Mouse (Mus musculus): ENCODE measurements around the gene Kif18b. TPM values are rescaled to one million over a fixed set of nuclear protein-coding genes. Genes with fewer than 3 reads are reported as not detected.

Gene Kif18b
- polyA plus RNA-seq, 1 experiment from 2014 or later, result 9.3 TPM

GRCm38 (mm10) chr11:102956962-102957614 lies 32.2 kb upstream of the Kif18b start:
- H3K27ac ChIP-seq, result no peak overlapping the region
- ATAC-seq (ENCODE audit: low read depth), result no peak
- H3K4me2 ChIP-seq, result no peak overlapping the region
- no peaks in the 10 kb centered on the region for H3K36me3 ChIP-seq
- H3K4me3 ChIP-seq (replicated peaks), result no peak overlapping the region
- H3K27me3 ChIP-seq, result peaks cover 77% of the 10 kb centered on the region
- H3K9me3 ChIP-seq (replicated peaks), result no peaks in the 10 kb centered on the region
- H3K4me1 ChIP-seq (replicated peaks), result no peaks in the 10 kb centered on the region
- DNase-seq, result no peak
- no peak overlapping the region for H3K9ac ChIP-seq
- 46% methylated on average over 16 of the region's 16 CpGs for WGBS (ENCODE audit: insufficient replicate concordance)

- no peak overlapping the region for H3K4me3 ChIP-seq (replicated peaks)
- 31% methylated on average over 6 of the region's 6 CpGs for WGBS (ENCODE audit: insufficient replicate concordance)
- DNase-seq (no peak), ATAC-seq (ENCODE audit: low read depth) (no peak)
- H3K27ac ChIP-seq, result no peak overlapping the region
- peaks cover 96% of the 10 kb centered on the region for H3K27me3 ChIP-seq
- H3K4me1 ChIP-seq (replicated peaks), result peaks cover 9% of the 10 kb centered on the region
- H3K4me2 ChIP-seq, result no peak overlapping the region
- H3K9ac ChIP-seq, result no peak overlapping the region
- H3K36me3 ChIP-seq, result no peaks in the 10 kb centered on the region
- H3K9me3 ChIP-seq (replicated peaks), result no peaks in the 10 kb centered on the region
Observed at GRCm38 (mm10) chr11:102952922-102953321, 28.0 kb upstream of the Kif18b start.

GRCm38 (mm10) chr11:102948043-102948961 lies 23.4 kb upstream of the Kif18b start:
- ATAC-seq (ENCODE audit: low read depth), result no peak
- Histone ChIP-seq H3K27ac (no peak overlapping the region), H3K4me1 (replicated peaks) (peaks cover 37% of the 10 kb centered on the region), H3K4me3 (replicated peaks) (peak overlapping the region; percentile 53), H3K4me2 (peak overlapping the region; percentile 65), H3K27me3 (peaks cover 100% of the 10 kb centered on the region), H3K9me3 (replicated peaks) (no peaks in the 10 kb centered on the region), H3K36me3 (no peaks in the 10 kb centered on the region), H3K9ac (peak overlapping the region; percentile 36; the same call in 1 of the 2 replicates)
- WGBS (ENCODE audit: insufficient replicate concordance), result 2% methylated on average over 51 of the region's 51 CpGs
- no peak for DNase-seq

- Histone ChIP-seq H3K36me3 (no peaks in the 10 kb centered on the region), H3K9ac (no peak overlapping the region), H3K27ac (no peak overlapping the region), H3K4me2 (peak overlapping the region; percentile 59), H3K9me3 (replicated peaks) (no peaks in the 10 kb centered on the region), H3K4me3 (replicated peaks) (peak overlapping the region; percentile 43), H3K4me1 (replicated peaks) (peaks cover 42% of the 10 kb centered on the region), H3K27me3 (peaks cover 100% of the 10 kb centered on the region)
- DNase-seq (no peak), ATAC-seq (ENCODE audit: low read depth) (no peak)
- 9% methylated on average over 8 of the region's 8 CpGs for WGBS (ENCODE audit: insufficient replicate concordance)
Observed at GRCm38 (mm10) chr11:102946992-102947343, 22.0 kb upstream of the Kif18b start.

GRCm38 (mm10) chr11:102946265-102946991 lies 21.5 kb upstream of the Kif18b start, which contains the start of gene C1ql1:
Gene C1ql1 (minus strand): TSS chr11:102946688.
- WGBS (ENCODE audit: insufficient replicate concordance), result 2% methylated on average over 70 of the region's 87 CpGs
- Histone ChIP-seq H3K9me3 (replicated peaks) (no peaks in the 10 kb centered on the region), H3K27me3 (peaks cover 100% of the 10 kb centered on the region), H3K27ac (no peak within 1 kb of the TSS), H3K4me2 (peak within 1 kb of the TSS; percentile 59), H3K9ac (no peak within 1 kb of the TSS), H3K36me3 (no peaks in the 10 kb centered on the region), H3K4me3 (replicated peaks) (peak within 1 kb of the TSS; percentile 43), H3K4me1 (replicated peaks) (peaks cover 48% of the 10 kb centered on the region)
- DNase-seq (peak; percentile 80), ATAC-seq (ENCODE audit: low read depth) (peak; percentile 90)

GRCm38 (mm10) chr11:102945306-102946264 lies 20.7 kb upstream of the Kif18b start:
- no peaks in the 10 kb centered on the region for H3K36me3 ChIP-seq
- ATAC-seq (ENCODE audit: low read depth) (no peak), DNase-seq (no peak)
- 7% methylated on average over 54 of the region's 54 CpGs for WGBS (ENCODE audit: insufficient replicate concordance)
- no peak overlapping the region for H3K27ac ChIP-seq
- H3K9ac ChIP-seq, result no peak overlapping the region
- H3K27me3 ChIP-seq, result peaks cover 100% of the 10 kb centered on the region
- peaks cover 56% of the 10 kb centered on the region for H3K4me1 ChIP-seq (replicated peaks)
- H3K4me3 ChIP-seq (replicated peaks), result peak overlapping the region; percentile 43
- no peaks in the 10 kb centered on the region for H3K9me3 ChIP-seq (replicated peaks)
- H3K4me2 ChIP-seq, result peak overlapping the region; percentile 59

- Histone ChIP-seq H3K27me3 (peaks cover 99% of the 10 kb centered on the region), H3K36me3 (no peaks in the 10 kb centered on the region), H3K4me3 (replicated peaks) (no peak overlapping the region), H3K27ac (no peak overlapping the region), H3K4me2 (no peak overlapping the region), H3K9ac (no peak overlapping the region), H3K4me1 (replicated peaks) (peaks cover 41% of the 10 kb centered on the region), H3K9me3 (replicated peaks) (no peaks in the 10 kb centered on the region)
- ATAC-seq (ENCODE audit: low read depth), result no peak
- 52% methylated on average over 6 of the region's 6 CpGs for WGBS (ENCODE audit: insufficient replicate concordance)
- DNase-seq, result no peak
Observed at GRCm38 (mm10) chr11:102941236-102941635, 16.3 kb upstream of the Kif18b start.

GRCm38 (mm10) chr11:102939024-102939675 lies 14.2 kb upstream of the Kif18b start:
- H3K9ac ChIP-seq, result no peak overlapping the region
- no peak overlapping the region for H3K27ac ChIP-seq
- DNase-seq (no peak), ATAC-seq (ENCODE audit: low read depth) (no peak)
- no peaks in the 10 kb centered on the region for H3K9me3 ChIP-seq (replicated peaks)
- WGBS (ENCODE audit: insufficient replicate concordance), result 25% methylated on average over 13 of the region's 13 CpGs
- H3K4me2 ChIP-seq, result no peak overlapping the region
- H3K36me3 ChIP-seq, result no peaks in the 10 kb centered on the region
- peaks cover 99% of the 10 kb centered on the region for H3K27me3 ChIP-seq
- H3K4me1 ChIP-seq (replicated peaks), result peaks cover 29% of the 10 kb centered on the region
- no peak overlapping the region for H3K4me3 ChIP-seq (replicated peaks)

GRCm38 (mm10) chr11:102937529-102938182 lies 12.7 kb upstream of the Kif18b start:
- peaks cover 29% of the 10 kb centered on the region for H3K4me1 ChIP-seq (replicated peaks)

GRCm38 (mm10) chr11:102936272-102936671 lies 11.3 kb upstream of the Kif18b start:
- Histone ChIP-seq H3K4me3 (replicated peaks) (no peak overlapping the region), H3K4me2 (no peak overlapping the region), H3K36me3 (no peaks in the 10 kb centered on the region), H3K4me1 (replicated peaks) (peaks cover 16% of the 10 kb centered on the region), H3K9ac (no peak overlapping the region), H3K9me3 (replicated peaks) (no peaks in the 10 kb centered on the region), H3K27me3 (peaks cover 86% of the 10 kb centered on the region), H3K27ac (no peak overlapping the region)
- DNase-seq, result no peak
- ATAC-seq (ENCODE audit: low read depth), result no peak
- WGBS (ENCODE audit: insufficient replicate concordance), result 43% methylated on average over 4 of the region's 4 CpGs

More at GRCm38 (mm10) chr11:102937529-102938182, 12.7 kb upstream of the Kif18b start:
- Histone ChIP-seq H3K36me3 (no peaks in the 10 kb centered on the region), H3K4me2 (no peak overlapping the region), H3K9me3 (replicated peaks) (no peaks in the 10 kb centered on the region), H3K27me3 (peaks cover 96% of the 10 kb centered on the region), H3K9ac (no peak overlapping the region), H3K27ac (no peak overlapping the region), H3K4me3 (replicated peaks) (no peak overlapping the region)
- DNase-seq, result no peak
- WGBS (ENCODE audit: insufficient replicate concordance), result 60% methylated on average over 3 of the region's 3 CpGs
- no peak for ATAC-seq (ENCODE audit: low read depth)
